Mouse (Mus musculus) C2C12 (cell line): ENCODE results near the gene Fchsd2. TPM values are rescaled to one million over a fixed set of nuclear protein-coding genes. Genes with fewer than 3 reads are reported as not detected.

ENCODE experiments used
- H3K27me3 ChIP-seq: one replicate; pipeline ENCODE4 v1.6.1; 2011; ENCODE audit not compliant: control insufficient read depth, insufficient read depth, insufficient read length
- H3K36me3 ChIP-seq: one replicate; pipeline ENCODE4 v1.6.1; 2011; ENCODE audit not compliant: control insufficient read depth, insufficient read depth
- H3K4me3 ChIP-seq: one replicate; pipeline ENCODE4 v1.5.1; 2011; ENCODE audit warnings: mild to moderate bottlenecking, control low read depth; ENCODE audit not compliant: poor library complexity, insufficient read depth, severe bottlenecking
- H3K79me2 ChIP-seq: one replicate; pipeline ENCODE4 v1.6.1; 2011; ENCODE audit not compliant: control insufficient read depth, insufficient read depth
- H3K79me3 ChIP-seq: one replicate; pipeline ENCODE4 v1.6.1; 2011; ENCODE audit warnings: low read depth, control low read depth
- H3ac ChIP-seq: one replicate; pipeline ENCODE3; 2011; ENCODE audit warnings: low read depth; ENCODE audit not compliant: control insufficient read depth, insufficient read length
- CEBPB ChIP-seq: IDR thresholded peaks from one replicate; pipeline ENCODE4 v1.6.1; 2011; ENCODE audit warnings: low read depth, mild to moderate bottlenecking, control low read depth, moderate library complexity
- CTCF ChIP-seq: IDR thresholded peaks from one replicate; pipeline ENCODE4 v1.5.1; 2011; ENCODE audit not compliant: control insufficient read depth, insufficient read depth, insufficient read length
- FOSL1 ChIP-seq: IDR thresholded peaks from one replicate; pipeline ENCODE4 v1.8.0; 2011; ENCODE audit warnings: mild to moderate bottlenecking, low read length; ENCODE audit not compliant: poor library complexity, insufficient read depth, severe bottlenecking
- MAX ChIP-seq: IDR thresholded peaks from one replicate; pipeline ENCODE4 v1.6.1; 2011; ENCODE audit warnings: mild to moderate bottlenecking, control low read depth
- MYOD1 ChIP-seq: IDR thresholded peaks from one replicate; pipeline ENCODE4 v1.6.1; 2011; ENCODE audit warnings: low read depth; ENCODE audit not compliant: control insufficient read depth, insufficient read length
- MYOG ChIP-seq: IDR thresholded peaks from one replicate; pipeline ENCODE4 v1.6.1; 2011; ENCODE audit not compliant: control insufficient read depth, insufficient read length; ENCODE audit errors: extremely low read depth
- USF1 ChIP-seq: IDR thresholded peaks from one replicate; pipeline ENCODE4 v1.6.1; 2011; ENCODE audit warnings: low read depth, mild to moderate bottlenecking, control low read depth, moderate library complexity
- polyA plus RNA-seq: library from polyadenylated mRNA; unstranded; fragments of >200 nt; fragmentation: generic; extraction: Trizol; gene quantifications from one replicate; pipeline ENCODE4 v1.2.1, GENCODE M21; 2012; ENCODE audit warnings: missing spikeins

Gene Fchsd2
- polyA plus RNA-seq, 1 experiment: 2.4 TPM

DNA sequence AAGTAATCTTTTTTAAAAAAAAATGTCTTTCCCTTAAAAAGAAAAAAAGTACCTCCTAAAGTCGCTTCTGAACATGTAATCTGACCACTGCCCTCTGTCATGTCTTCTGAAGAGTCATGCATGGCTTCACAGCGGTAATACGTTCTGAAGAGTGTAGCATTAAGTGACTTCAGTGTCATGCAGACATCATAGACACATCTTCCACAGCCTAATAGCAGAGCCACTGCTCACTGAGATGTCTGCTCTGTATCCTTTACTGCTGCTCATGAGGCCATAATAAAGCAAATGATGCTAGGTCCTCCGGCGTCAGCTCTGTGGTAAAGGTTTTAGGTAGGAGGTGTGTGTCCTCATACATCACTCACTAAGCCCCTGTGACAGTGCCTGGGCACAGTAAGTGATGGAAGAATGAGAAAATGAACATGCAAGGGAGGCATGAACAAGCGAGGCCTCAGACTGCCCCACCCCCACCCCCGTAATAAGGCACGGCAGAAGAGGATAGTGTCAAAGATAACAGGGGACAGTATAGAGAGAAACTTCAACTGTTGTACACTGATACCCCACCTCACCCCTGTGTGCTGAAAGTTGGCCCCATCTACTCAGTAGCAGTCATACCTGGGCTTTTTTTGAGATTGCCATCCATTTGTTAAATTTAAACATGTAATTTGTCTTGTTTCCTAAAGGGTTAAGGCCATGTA is 179.9 kb downstream of the Fchsd2 start:
- no peak overlapping the region for H3K4me3 ChIP-seq
- no peaks in the 10 kb centered on the region for H3K36me3 ChIP-seq
- H3K27me3 ChIP-seq: no peaks in the 10 kb centered on the region
- no peak overlapping the region for H3ac ChIP-seq
- no peaks in the 10 kb centered on the region for H3K79me3 ChIP-seq
- H3K79me2 ChIP-seq: no peaks in the 10 kb centered on the region
- TF ChIP-seq FOSL1: no peak
- TF ChIP-seq MYOG: no peak
- TF ChIP-seq USF1: no peak
- TF ChIP-seq CEBPB: no peak
- no peak for TF ChIP-seq MYOD1
- no peak for TF ChIP-seq CTCF

DNA sequence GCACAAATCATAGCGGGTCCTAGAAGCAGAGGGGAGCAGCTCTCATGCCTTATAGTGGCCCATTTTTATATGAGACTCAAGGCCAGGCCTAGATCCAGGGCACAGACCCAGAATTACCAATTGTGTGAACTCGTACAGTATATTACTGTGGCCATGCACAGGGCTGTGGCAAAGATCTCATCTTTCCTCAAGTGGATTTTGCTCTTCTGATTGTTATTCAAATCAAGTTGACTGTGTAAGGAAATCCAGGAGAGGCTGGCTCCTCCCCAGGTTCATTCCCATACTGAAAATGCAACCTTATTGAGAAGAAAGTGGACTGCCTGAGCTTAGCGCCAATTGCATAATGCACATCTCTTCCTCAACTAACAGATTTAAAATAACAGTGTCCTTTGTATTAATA is 190.1 kb downstream of the Fchsd2 start:
- no peaks in the 10 kb centered on the region for H3K79me3 ChIP-seq
- H3K27me3 ChIP-seq: no peaks in the 10 kb centered on the region
- H3K4me3 ChIP-seq: no peak overlapping the region
- no peaks in the 10 kb centered on the region for H3K79me2 ChIP-seq
- no peak overlapping the region for H3ac ChIP-seq
- no peak for TF ChIP-seq MYOD1
- no peak for TF ChIP-seq FOSL1
- no peak for TF ChIP-seq USF1
- no peak for TF ChIP-seq CEBPB
- no peak for TF ChIP-seq CTCF
- no peak for TF ChIP-seq MYOG
- no peak for TF ChIP-seq MAX
- H3K36me3 ChIP-seq: peaks cover 9% of the 10 kb centered on the region

DNA sequence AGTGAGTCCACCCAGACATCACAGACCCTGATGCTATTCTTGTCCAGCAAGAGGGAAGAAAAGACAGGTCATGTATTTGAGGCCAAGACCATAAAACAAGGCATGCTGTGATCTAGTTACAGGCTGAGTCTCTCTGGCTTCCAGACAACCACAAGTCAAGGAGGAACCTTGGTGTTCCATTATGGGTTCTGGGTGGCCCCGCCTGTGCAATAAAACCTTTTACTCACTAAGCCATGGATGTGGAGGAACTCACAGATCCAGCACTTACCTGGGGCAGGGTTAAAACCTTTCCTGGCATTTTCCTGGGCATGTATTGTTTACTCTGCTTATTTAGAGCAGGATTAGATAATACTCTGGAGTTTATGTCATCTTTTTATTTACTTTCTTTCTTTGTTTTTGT is 191.8 kb downstream of the Fchsd2 start:
- no peak for TF ChIP-seq FOSL1
- Histone ChIP-seq H3K79me2 (no peaks in the 10 kb centered on the region), H3K36me3 (peaks cover 9% of the 10 kb centered on the region), H3K27me3 (no peaks in the 10 kb centered on the region), H3ac (no peak overlapping the region), H3K79me3 (no peaks in the 10 kb centered on the region), H3K4me3 (no peak overlapping the region)

DNA sequence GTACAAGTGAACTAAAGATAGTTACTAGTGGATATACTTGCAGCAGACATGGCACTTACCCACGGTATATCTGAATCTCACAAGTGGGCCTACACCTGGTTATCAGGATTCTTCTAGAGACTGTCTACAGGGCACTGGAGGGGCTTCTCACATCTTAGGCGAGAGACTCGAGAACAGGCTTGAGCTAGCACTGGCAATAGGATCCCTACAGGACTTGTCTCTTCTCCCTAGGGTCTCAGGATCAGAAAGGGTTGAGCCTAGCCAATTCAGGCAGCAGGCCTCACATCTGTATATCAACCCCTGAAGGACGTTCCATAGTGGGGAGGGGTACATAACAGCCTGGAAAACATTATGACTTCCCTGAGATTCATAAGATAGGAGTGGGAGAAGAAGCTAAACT is 194.2 kb downstream of the Fchsd2 start:
- no peaks in the 10 kb centered on the region for H3K27me3 ChIP-seq
- H3K79me3 ChIP-seq: no peaks in the 10 kb centered on the region
- H3K4me3 ChIP-seq: no peak overlapping the region
- H3K79me2 ChIP-seq: no peaks in the 10 kb centered on the region
- TF ChIP-seq MYOG: no peak
- TF ChIP-seq FOSL1: no peak
- TF ChIP-seq USF1: no peak
- no peak for TF ChIP-seq MYOD1
- TF ChIP-seq CTCF: no peak
- no peak for TF ChIP-seq CEBPB
- TF ChIP-seq MAX: no peak
- H3ac ChIP-seq: no peak overlapping the region
- H3K36me3 ChIP-seq: peaks cover 9% of the 10 kb centered on the region

DNA sequence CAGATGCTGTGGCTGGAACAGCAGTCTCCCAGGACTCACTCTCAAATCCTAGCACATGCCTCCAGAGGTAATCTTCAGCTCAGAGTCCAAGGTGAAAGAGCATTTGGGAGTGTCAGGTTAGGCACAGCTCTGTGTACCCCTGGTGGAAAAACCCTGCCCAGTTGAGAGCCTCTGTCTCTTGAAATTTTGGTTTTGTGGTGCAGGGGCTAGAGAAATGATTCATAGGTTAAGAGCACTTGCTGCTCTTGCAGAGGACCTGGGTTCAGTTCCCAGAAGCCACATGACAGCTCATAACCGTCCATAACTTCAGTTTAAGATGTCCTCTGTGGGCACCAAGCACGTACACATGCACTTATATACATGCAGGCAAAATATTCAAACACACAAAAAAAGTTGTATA is 195.2 kb downstream of the Fchsd2 start:
- Histone ChIP-seq H3K36me3 (peaks cover 9% of the 10 kb centered on the region), H3K79me3 (no peaks in the 10 kb centered on the region)
- TF ChIP-seq MYOG (no peak), CTCF (no peak), MYOD1 (no peak), USF1 (no peak), FOSL1 (no peak), CEBPB (no peak), MAX (no peak)

DNA sequence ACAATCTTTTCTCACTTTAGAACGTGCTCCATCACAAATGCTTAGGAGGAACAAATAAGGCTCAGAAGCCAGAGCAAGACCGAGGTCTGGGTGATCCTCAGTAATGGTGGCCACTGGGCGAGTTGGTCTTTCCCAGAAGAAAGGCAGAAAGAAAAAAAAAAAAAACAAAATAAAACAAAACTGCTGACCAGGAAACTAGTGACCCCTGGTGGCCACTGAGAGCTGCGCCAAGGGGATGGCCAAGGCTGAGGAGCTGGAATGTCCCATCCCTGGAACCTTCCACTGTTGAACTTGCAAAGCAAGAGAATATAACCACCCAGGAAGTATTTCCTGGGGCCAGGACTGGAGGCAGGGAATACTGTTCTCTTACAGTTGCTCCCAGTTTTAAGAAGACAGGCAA is 195.8 kb downstream of the Fchsd2 start:
- H3K4me3 ChIP-seq: no peak overlapping the region
- H3K79me2 ChIP-seq: no peaks in the 10 kb centered on the region
- H3K79me3 ChIP-seq: no peaks in the 10 kb centered on the region
- H3K36me3 ChIP-seq: peaks cover 9% of the 10 kb centered on the region
- no peaks in the 10 kb centered on the region for H3K27me3 ChIP-seq
- peak; percentile 28 for TF ChIP-seq CTCF
- no peak for TF ChIP-seq MYOG
- H3ac ChIP-seq: no peak overlapping the region

More for the DNA sequence above, 195.2 kb downstream of the Fchsd2 start:
- no peak overlapping the region for H3K4me3 ChIP-seq
- no peaks in the 10 kb centered on the region for H3K27me3 ChIP-seq
- H3K79me2 ChIP-seq: no peaks in the 10 kb centered on the region
- H3ac ChIP-seq: no peak overlapping the region
